Mouse (Mus musculus): Measurements from ENCODE around the gene Rnf38. TPM values are rescaled to one million over a fixed set of nuclear protein-coding genes. Genes with fewer than 3 reads are reported as not detected.

The Rnf38 gene
- total RNA-seq, 2 experiments from 2014 or later = 71.8 to 86.3 TPM

DNA sequence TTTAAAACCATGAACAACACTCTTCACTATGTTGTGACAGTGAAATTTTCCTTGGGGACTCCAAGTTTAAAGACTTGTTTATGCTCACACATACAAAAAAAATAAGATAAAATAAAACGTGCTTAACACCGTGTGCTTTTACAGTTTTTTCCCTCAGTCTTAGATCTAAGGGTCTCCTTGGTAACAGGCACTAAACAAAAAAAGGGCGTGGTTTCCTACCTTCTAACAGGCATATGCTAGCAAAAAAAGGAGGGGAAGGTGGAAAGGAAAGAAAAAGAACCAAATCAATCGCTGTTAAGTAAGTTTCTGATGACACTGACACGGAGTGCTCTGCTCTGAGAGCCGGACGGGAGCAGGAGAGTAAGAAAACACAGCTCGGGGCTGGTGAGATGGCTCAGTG lies 73.8 kb downstream of the Rnf38 start:
- no peak for ATAC-seq (replicated peaks; ENCODE audit: low FRiP score, low TSS enrichment, poor library complexity, severe bottlenecking)

DNA sequence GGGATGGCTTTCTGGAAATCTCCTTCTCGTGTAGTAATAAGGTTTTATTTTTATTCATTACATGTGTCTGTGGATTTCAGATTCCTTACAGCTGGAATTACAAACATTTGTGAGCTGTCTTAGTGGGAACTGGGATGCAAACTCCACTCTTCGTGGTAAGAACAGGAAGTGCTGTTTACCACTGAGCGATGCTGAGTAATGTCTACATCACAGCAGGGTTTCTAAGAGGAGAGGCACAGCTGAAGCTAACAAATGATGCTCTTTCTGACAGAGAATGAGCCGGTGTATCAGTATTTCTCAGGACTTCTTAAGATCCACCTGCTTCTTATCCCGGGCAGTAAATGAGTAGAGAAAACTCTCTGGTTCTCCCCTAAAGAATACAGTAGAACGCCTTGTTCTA lies 77.1 kb downstream of the Rnf38 start:
- no peak for ATAC-seq (replicated peaks; ENCODE audit: low FRiP score, low TSS enrichment, poor library complexity, severe bottlenecking)

DNA sequence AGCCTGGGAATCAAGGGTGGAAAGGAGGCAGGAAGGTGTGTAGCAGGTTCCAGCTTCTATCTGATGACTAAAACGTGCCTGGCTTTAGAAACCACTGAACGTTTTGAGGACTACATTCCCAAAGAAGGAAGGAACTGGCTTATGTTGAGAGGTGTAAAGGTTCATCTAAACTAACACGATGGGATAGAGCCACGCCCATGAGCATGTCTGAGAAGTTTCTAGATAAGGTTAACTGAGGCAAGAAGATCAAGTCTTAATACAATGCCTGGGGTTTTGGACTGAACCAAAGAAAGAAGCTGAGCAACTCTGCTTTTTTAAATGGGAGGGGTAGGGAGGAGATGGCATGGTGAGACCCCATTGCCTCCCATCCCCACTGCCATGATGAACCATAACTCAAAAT lies 78.7 kb downstream of the Rnf38 start:
- ATAC-seq (replicated peaks; ENCODE audit: low FRiP score, low TSS enrichment, poor library complexity, severe bottlenecking) = peak; percentile 84

DNA sequence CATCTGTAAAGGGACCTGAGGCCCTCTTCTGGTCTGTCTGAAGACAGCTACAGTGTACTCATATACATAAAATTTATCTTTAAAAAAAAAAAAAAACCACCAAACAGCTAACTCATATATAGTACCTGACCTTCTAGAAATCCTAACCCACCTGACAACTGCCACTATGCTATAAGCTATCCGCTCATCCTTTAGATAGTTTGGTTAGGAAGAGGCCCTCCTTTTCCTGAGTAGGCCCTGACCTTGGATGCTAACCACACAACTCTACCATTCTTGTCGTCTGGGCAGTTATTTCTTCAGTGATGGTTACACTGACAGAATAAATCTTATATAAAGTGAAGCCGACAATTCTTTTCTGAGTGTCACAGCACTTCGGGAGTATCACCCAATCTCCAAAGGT lies 80.7 kb downstream of the Rnf38 start:
- no peak for ATAC-seq (replicated peaks; ENCODE audit: low FRiP score, low TSS enrichment, poor library complexity, severe bottlenecking)

DNA sequence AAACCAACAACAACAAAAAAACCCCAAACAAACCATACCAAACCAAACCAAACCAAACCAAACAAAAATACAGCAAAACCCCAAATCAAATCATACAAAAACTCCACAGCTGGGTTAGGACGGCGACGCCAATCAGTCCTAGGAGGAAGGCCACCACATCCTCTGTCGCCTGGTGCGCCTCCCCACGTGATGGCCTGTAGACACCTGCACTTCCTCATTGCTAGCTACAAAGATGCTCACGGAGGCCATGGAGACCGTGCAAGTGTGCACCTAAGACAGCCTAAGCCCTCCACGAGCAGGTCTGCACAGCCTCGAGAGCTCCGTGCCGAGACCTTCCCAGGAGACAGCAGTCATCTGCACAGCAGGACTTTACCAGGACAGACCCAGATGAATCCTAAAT lies 106.8 kb downstream of the Rnf38 start:
- ATAC-seq (replicated peaks; ENCODE audit: low FRiP score, low TSS enrichment, poor library complexity, severe bottlenecking) = no peak

DNA sequence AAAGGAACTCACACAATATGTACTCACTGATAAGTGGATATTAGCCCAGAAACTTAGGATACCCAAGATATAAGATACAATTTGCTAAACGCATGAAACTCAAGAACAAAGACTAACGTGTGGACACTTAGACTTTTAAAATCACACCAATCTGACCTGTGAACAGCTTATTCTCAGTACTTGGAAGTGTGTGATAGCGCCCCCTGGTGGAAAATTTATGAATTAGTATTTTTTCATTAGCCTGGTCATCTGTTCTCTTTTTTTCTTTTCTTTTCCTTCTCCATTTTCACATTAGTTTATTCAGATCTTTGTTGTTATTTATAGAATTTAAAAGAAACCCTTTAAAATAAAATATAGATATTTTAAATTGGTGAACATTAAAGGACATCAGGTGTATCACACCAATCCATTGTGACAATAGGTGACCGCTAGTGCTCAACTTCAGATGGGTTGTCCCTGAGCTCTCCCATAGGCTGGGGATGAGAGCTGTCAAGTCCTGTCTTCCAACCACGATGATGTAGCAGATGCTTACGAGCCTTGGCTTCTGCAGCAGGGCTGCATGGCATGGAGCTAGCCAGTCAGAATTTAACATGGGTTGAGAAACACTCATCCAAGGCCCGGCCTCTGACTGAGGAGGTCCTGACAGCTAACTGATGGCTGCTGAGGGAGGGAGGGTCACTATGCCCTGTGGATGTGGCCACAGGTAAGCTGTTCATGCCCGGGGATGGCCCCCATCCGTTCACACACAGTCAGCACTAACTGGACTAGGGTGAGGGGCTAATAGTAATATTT lies 114.0 kb downstream of the Rnf38 start:
- no peak for ATAC-seq (replicated peaks; ENCODE audit: low FRiP score, low TSS enrichment, poor library complexity, severe bottlenecking)

DNA sequence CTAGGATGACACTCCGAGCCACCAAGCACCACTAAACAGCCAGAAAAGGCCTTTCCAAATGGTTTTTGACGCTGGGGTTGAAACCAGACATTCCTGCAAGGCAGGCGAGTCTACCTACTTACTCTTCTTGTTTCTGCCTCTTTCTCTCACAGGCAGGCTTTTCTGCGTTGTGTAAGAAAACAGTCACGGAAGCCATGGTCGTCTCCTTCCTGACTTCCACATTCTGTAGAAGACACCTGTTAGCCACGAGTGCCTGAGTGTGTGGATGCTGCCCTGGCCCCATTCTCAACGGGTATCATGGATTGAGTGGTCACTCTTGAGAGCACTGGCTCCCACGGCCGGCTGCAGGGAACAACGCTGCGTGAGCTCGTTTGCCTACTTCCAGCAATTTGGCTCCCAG lies 118.5 kb downstream of the Rnf38 start:
- ATAC-seq (replicated peaks; ENCODE audit: low FRiP score, low TSS enrichment, poor library complexity, severe bottlenecking) = no peak

DNA sequence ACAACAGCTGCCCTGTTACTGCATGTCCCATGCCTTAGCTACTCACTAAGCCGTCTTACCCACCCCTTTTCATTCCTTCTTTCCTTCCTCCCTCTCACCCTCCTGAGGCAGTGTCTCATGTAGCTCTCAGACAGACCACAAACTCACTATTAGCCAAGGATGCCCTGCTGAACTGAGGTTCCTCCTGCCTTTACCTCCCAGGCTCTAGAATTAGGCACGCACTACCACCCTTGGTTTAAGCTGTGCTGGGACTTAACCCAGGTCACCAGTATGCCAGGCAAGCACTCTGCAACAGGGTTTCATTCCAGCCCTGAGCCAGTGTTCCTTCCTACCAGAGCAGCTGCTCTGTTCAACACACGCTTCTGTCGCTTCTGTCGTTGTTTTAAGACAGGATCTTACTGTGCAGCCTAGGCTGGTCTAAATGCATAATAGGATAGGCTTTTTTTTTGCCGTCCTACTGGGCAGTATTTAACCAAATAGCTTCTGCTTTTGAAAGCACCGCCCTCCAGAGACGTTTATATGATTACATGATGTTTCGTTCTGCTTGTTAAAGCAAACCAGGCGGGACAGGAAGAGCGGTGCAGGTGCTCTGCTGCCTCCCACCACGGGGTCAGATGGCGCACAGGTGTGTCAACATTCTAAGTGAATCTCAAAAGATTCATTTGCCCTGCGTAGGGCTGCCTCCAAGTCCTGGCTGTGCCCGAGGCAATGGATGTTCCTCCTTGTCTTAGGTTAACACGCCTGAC lies 120.0 kb downstream of the Rnf38 start:
- ATAC-seq (replicated peaks; ENCODE audit: low FRiP score, low TSS enrichment, poor library complexity, severe bottlenecking) = peak; percentile 38; the same call in 1 of the 2 replicates

DNA sequence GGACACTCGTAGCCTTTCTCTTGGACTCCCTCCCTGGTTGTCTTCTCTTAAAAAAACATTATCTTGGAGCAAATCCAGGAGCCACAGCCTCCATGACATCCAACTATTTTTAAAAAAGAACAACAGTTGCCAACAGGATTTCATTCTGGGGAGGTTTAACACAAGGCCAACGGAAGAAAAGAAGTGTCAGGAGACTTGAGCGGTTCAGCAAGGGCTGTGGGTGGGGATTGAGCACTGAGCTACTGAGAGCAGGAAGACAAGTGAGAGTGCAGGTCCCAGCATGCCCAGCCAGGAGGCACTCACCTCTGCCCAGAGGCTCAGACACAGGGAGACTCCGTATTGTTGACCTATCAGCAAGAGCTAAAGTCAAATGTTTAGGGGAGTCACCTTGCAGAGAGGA lies 120.8 kb downstream of the Rnf38 start:
- no peak for ATAC-seq (replicated peaks; ENCODE audit: low FRiP score, low TSS enrichment, poor library complexity, severe bottlenecking)

DNA sequence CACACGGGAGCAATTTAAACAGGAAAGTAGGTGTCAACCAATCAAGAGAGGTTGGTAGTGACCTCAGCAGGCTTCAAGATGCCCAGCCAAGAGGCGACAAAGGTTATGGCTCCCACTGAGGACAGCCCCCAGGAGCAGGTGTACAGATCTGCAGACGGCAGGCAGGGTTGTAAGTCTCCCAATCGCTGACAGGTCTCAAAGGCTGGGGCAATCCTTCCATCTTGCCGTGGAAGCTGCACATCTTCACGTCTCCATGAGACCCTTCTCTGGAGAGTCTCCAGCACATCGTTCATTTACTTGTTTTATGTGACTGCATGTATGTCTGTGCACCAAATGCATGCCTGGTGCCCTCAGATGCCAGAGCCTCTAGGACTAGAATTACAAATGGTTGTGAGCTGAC lies 122.8 kb downstream of the Rnf38 start:
- ATAC-seq (replicated peaks; ENCODE audit: low FRiP score, low TSS enrichment, poor library complexity, severe bottlenecking) = no peak

DNA sequence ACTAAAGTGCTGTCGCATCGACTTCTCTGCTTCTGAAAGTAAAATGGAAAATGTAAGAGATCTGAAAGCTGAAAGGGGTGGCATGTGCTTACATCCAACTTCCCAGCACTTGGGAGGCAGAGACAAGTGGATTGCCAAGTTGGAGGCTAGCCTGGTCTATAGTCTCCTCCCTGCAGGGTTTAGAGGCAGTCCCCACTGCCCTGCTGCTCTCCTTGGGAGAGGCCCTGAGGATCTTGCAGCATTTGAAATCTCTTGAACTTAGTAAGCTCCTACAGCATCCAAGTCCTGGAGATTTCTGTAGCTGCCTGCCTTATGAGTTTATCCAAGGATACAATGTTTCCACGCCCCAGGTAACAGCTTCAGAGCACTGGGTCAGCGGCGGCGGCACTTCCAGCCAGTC lies 125.3 kb downstream of the Rnf38 start:
- ATAC-seq (replicated peaks; ENCODE audit: low FRiP score, low TSS enrichment, poor library complexity, severe bottlenecking) = no peak

DNA sequence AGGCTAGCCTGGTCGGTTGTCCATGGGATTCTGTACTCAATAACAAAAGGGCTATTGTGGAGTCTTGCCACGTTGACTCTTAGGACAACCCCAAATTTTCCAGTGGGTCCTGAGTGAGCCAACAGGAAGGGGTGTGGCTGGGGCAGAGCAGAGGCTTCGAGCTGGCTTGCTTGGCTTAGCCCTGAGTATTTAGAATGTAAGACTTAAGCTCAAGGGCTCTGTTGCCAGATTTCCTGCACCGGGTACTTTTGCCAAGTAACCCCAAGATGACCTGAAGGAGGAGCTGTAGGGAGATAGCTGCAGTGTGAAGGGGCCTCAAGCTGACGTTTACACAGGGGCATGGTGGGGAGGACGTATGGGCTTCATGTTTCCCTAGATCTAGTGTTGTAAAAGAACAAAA lies 126.2 kb downstream of the Rnf38 start:
- ATAC-seq (replicated peaks; ENCODE audit: low FRiP score, low TSS enrichment, poor library complexity, severe bottlenecking) = no peak

DNA sequence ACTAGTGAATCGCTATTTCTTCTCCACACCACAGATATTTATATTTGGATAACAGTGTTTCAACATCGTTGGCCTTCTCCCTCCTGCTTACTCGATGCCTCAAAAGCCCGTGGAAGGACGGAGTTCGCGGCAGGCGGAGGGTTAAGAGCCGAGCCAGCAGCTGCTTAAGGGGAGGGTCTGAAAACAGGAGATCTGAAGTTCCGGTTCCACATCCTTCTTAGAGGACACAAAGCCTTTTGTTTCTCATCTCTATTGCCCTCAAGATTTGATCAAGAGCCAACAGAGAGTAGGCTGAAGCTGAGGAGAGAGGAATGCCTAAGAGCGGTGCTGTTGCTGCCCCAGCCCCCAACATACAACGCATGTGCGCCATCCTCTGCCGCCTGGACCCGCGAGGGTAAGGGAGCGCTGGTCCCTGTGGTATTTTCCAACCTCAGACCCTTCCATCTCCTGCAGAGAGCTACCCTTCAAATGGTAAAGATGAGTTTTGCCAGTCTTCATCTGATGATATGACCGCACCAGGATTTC lies 127.2 kb downstream of the Rnf38 start:
- 0 out of 2 replicates have a peak, but pooled peaks have one; percentile 42 for ATAC-seq (replicated peaks; ENCODE audit: low FRiP score, low TSS enrichment, poor library complexity, severe bottlenecking)

DNA sequence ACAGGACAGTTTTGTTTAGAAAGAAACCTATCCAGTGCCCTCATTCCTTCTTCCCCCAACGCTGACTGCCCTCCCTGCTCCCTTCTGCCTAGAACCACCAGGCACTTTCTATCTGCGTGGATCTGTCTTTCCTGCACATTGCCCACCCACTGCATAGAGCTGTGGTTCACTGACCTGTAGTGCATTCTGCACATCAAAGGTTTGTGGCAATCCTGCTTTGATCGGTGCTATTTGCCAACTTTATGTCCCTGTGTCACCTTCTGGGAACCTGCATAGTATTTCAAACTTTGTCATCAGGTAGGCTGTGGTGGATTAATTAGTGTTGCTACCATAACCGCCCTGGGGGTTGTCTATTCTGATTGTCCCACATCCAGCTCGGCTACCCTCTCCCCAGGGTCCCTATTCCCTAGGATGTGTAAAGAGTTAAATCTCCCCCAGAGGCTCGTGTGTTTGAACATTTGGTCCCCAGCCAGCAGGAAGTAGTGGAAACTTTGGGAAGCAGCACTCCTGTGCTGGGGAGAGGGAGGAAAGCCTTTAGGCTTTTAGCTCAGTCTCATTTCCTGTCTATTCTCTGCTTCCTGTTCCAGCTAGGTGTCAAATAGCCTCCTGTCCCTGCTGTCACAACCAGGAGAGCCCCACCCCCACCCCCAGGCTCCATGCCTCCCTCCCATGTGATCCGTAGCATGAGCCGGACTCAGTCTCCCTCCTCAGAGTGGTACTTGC lies 129.2 kb downstream of the Rnf38 start:
- no peak for ATAC-seq (replicated peaks; ENCODE audit: low FRiP score, low TSS enrichment, poor library complexity, severe bottlenecking)

DNA sequence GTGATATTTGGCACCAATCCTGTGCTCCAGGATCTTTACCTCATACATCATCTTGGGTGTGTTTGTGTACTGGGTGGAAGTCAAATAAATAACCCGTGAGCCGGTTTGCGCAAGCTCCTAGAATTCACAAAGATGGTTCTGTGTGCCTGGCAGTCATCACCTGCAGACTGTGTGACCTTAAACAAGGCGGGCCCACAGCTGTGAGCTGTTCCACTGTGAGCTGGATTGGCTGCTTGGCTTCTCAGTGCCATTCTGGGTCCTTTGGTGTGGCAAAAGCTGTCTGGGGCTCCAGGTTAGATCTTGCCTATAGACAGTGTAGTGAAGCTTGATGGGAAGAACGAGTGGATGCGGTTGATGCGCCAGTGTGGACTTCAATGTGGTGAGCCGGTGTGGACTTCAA lies 130.0 kb downstream of the Rnf38 start:
- ATAC-seq (replicated peaks; ENCODE audit: low FRiP score, low TSS enrichment, poor library complexity, severe bottlenecking) = no peak

DNA sequence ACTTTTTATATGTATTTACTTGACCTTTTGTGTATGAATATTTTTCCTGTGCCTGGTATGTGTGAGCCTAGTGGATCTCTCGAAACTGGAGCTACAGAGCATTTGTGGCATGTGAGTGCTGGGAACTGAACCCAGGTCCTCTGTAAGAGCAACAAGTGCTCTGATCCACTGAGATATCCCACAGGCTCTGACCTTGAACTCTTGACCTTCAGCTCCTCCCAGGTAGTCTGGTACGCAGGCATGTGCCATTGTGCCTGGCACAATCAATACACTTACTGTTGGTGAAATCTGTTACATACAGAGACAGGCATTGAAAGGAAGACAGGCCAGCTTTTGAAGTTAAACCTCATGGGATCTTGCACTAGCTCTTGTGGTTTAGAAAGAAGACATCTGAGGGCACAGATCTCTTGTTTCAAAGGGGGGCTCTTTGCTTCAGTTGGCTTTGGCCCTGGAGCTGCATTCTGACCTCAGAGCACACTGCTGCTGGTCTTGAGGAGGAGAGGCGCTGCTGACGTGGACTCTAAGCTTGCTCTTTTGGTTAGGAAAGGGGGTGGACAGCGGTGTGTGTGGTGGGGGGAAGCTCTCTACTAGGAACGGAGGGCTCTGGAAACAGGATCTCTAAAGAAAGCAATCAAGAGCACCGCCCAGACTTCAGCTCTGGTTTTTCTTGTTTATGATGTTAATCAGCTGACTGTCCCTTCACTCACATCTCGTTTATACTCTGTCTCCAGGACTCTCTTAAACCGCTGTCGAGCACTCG lies 135.8 kb downstream of the Rnf38 start:
- ATAC-seq (replicated peaks; ENCODE audit: low FRiP score, low TSS enrichment, poor library complexity, severe bottlenecking) = no peak

DNA sequence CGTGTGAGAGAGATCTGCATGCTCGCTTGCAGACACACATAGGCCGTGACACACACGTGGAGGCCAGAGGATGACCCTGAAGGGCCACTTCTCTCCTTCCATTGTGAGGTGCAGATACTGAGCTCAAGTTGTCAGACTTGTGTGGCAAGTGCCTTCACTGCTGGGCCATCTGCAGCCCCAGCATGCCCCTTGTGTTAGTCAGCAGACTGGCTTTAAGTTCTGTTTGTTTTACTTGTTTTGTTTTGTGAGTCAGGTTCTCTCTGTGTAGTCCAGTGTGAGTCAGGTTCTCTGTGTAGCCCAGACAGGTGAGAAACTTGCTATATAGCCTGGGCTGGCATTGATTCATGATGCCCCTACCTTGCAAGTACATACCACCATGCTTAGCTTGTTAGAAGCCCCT lies 139.1 kb downstream of the Rnf38 start:
- ATAC-seq (replicated peaks; ENCODE audit: low FRiP score, low TSS enrichment, poor library complexity, severe bottlenecking) = no peak

DNA sequence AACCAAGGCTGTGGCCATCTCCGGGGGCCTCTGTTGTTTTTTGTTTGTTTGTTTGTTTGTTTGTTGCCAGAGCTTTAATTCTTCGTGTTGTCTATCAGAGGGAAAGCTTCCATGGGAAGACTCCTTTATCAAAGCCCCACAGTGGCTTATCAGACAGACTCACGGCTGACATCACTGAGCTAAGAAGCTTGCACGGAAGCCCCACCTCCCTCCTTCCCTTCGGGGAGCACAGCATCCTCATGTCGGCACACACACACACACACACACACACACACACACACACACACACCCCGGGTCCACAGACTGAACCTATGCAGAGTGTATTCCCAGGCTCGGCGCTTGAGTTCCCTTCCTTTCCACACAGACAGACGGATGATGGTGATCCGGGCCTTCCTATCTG lies 141.2 kb downstream of the Rnf38 start:
- ATAC-seq (replicated peaks; ENCODE audit: low FRiP score, low TSS enrichment, poor library complexity, severe bottlenecking) = no peak

DNA sequence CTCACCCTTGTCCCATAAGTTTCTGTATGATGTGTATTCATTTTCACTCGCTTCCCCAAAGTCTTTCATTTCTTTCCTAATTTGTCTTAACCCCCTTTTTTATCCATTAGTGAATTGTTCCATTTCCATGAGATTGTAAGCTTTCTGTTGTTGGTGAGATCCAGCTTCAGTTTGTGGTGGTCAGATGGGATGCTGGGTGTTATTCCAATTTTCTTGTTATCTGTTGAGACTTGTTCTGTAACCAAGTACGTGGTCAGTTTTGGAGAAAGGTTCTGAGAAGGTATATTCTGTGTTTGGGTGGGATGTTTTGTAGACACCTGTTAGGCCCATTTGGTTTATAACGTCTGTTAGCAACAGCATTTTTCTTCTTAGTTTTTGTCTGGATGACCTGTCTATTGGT lies 148.0 kb downstream of the Rnf38 start:
- no peak for ATAC-seq (replicated peaks; ENCODE audit: low FRiP score, low TSS enrichment, poor library complexity, severe bottlenecking)
